Mouse (Mus musculus) brain, adult 10 weeks (tissue): ENCODE measurements around the gene Uts2b. TPM values are rescaled to one million over a fixed set of nuclear protein-coding genes. Genes with fewer than 3 reads are reported as not detected.

Source experiments
- polyA plus RNA-seq: library from polyadenylated mRNA; stranded (reverse); fragments of 350-450 nt; fragmentation: Illumina TruSeq; extraction: RNeasy Lipid Tissue Mini Kit (QIAGEN cat#74804); gene quantifications from one replicate; pipeline ENCODE4 v1.2.3, GENCODE M21; 2015; ENCODE audit warnings: low read depth, low replicate concordance

Uts2b gene
- polyA plus RNA-seq, result not detected

GRCm38 (mm10) chr16:27370191-27370590 is at the start of gene Uts2b:
TSS of gene Uts2b (minus strand) at chr16:27370239.

GRCm38 (mm10) chr16:27388761-27389451 is 18.9 kb upstream of the Uts2b start, which contains the start of gene Ccdc50:
TSS of gene Ccdc50 (plus strand) at chr16:27388869.

DNA sequence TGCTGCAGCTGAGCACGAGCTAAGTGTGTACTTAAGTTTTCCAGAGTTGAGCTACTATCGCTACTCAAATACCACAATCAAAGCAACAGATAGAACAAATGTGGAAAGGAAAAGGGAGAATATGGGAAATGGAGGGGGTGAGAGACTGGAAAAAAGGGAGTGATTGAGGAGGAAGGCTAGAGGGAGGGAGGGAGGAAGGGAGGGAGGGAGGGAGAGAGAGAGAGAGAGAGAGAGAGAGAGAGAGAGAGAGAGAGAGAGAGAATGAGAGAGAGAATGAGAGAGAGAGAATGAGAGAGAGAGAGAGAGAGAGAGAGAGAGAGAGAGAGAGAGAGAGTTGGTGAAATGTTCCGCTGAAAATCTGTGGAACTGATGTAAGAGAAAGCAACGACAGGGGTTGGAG is 62.9 kb downstream of the Uts2b start, which contains the start of gene Ostn:
Ostn (plus strand) TSS at position 301 of the 400 bp plus-strand sequence.

Other genes starting within 250 kb of the Uts2b start
- not detected for gene Ostn, start 62.8 kb downstream of the Uts2b start, polyA plus RNA-seq
- gene Ccdc50, start 18.6 kb upstream of the Uts2b start, polyA plus RNA-seq, result 30.3 TPM